Mouse (Mus musculus): Measurements from ENCODE around the gene Bend5. TPM values are rescaled to one million over a fixed set of nuclear protein-coding genes. Genes with fewer than 3 reads are reported as not detected.

Gene Bend5
- polyA plus RNA-seq, 1 experiment from 2014 or later, result 1.4 TPM

DNA sequence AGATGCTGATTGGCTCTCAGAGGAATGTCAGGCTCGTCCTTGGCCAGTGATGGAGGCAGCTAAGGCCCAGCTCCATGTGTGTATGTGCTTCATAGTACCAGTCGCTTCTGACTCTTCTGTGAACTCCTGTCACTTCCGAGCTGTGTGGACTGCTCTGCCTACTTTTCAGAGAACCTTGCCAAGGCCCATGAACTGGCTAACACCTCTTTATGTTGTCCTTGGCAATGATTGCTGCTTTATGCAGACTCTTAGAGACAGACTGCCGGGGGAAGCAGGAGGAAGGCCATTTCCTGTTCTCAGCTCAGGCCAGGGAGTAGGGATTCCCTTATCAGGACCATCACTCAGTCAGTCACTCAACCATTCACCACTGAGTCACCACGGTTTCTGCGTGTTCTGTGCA, 10.4 kb downstream of the Bend5 start:
- 45% methylated on average over 6 of the region's 6 CpGs for WGBS (ENCODE audit: insufficient replicate concordance)
- H3K27me3 ChIP-seq (ENCODE audit: insufficient read depth, low read length), result no peaks in the 10 kb centered on the region
- H3K4me2 ChIP-seq (ENCODE audit: low read depth, low read length), result no peak overlapping the region
- TF ChIP-seq CTCF (IDR thresholded peaks at IDR 0.05; ENCODE audit: low read depth) (no peak), EP300 (IDR thresholded peaks at IDR 0.05; ENCODE audit: low read depth) (no peak)
- H3K36me3 ChIP-seq (replicated peaks; ENCODE audit: insufficient read depth, low read length), result no peaks in the 10 kb centered on the region
- H3K9ac ChIP-seq (replicated peaks), result no peak overlapping the region
- DNase-seq (no peak), ATAC-seq (no peak)
- H3K4me3 ChIP-seq (ENCODE audit: low read depth, low read length), result no peak overlapping the region
- H3K27ac ChIP-seq (ENCODE audit: low read depth), result no peak overlapping the region
- H3K4me1 ChIP-seq (ENCODE audit: insufficient read depth), result no peaks in the 10 kb centered on the region
- no peaks in the 10 kb centered on the region for H3K9me3 ChIP-seq (ENCODE audit: low read length)

DNA sequence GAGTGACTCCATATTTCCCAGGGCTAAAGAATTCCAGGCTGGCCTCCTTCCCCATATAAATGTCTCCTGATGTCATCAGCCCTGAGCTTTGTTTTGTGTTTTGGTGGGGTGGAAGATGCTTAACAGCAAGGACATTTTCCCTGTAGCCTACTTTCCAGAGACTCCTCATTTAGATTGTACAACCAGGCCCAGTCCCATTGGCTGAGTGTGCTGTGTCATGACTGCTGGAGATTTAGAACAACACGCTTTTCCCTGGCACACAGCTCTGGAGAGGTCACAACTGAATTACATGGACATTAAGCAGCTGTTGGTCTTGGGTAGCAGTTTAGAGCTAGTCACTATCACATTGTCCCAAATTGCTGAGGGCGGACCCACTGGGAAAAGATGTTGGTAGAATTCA, 16.4 kb downstream of the Bend5 start:
- Histone ChIP-seq H3K27ac (ENCODE audit: low read depth) (no peak overlapping the region), H3K4me2 (ENCODE audit: low read depth, low read length) (no peak overlapping the region), H3K27me3 (ENCODE audit: insufficient read depth, low read length) (no peaks in the 10 kb centered on the region), H3K4me1 (ENCODE audit: insufficient read depth) (no peaks in the 10 kb centered on the region), H3K9me3 (ENCODE audit: low read length) (no peaks in the 10 kb centered on the region), H3K9ac (replicated peaks) (no peak overlapping the region), H3K4me3 (ENCODE audit: low read depth, low read length) (no peak overlapping the region), H3K36me3 (replicated peaks; ENCODE audit: insufficient read depth, low read length) (no peaks in the 10 kb centered on the region)
- no peak for DNase-seq
- ATAC-seq, result no peak
- TF ChIP-seq CTCF (IDR thresholded peaks at IDR 0.05; ENCODE audit: low read depth) (no peak), EP300 (IDR thresholded peaks at IDR 0.05; ENCODE audit: low read depth) (no peak)
- 74% methylated on average over 2 of the region's 2 CpGs for WGBS (ENCODE audit: insufficient replicate concordance)

DNA sequence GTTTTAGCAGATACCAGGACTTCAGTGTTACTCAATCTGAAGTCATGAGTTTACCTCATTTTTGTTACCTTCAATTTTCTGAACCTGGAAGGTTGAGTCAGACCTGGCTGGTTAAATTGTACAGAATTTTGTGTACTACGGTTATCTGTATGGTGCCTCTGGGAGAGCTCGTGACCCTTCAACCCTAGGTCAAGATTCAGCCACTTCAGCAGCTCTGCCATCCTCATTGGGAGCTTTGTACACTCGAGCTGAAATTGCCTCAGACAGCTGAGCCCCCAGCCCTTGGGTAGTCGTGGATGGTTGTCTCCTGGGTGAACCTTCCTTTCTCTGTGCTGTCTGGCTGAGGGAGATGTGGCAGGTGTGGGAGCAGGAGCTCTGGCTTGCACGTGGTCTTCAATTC, 17.2 kb downstream of the Bend5 start:
- Histone ChIP-seq H3K36me3 (replicated peaks; ENCODE audit: insufficient read depth, low read length) (no peaks in the 10 kb centered on the region), H3K27ac (ENCODE audit: low read depth) (no peak overlapping the region), H3K4me3 (ENCODE audit: low read depth, low read length) (no peak overlapping the region), H3K9me3 (ENCODE audit: low read length) (no peaks in the 10 kb centered on the region), H3K4me1 (ENCODE audit: insufficient read depth) (no peaks in the 10 kb centered on the region), H3K4me2 (ENCODE audit: low read depth, low read length) (no peak overlapping the region), H3K27me3 (ENCODE audit: insufficient read depth, low read length) (no peaks in the 10 kb centered on the region), H3K9ac (replicated peaks) (no peak overlapping the region)
- WGBS (ENCODE audit: insufficient replicate concordance), result 49% methylated on average over 5 of the region's 5 CpGs
- DNase-seq, result no peak
- ATAC-seq, result no peak
- TF ChIP-seq EP300 (IDR thresholded peaks at IDR 0.05; ENCODE audit: low read depth), result no peak
- TF ChIP-seq CTCF (IDR thresholded peaks at IDR 0.05; ENCODE audit: low read depth), result no peak

DNA sequence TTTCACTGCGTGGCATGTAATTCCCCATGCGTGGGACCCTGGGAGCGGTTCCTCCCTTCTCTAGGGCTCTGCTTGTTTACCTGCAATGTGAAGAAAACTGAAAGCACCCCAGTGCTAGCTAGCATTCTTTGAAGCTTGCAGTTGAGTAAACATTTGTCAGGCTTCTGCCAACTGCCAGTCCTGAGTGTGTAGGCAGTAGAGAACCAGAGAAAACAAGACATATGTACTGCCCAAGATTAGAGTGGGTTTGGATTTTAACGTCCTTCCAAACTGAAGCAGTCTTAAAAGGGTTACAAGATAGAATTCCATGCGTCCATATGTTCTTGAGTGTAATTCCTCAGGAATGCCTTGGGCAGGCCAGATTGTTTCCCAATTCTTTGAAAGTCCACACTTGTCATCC, 17.6 kb downstream of the Bend5 start:
- no peaks in the 10 kb centered on the region for H3K9me3 ChIP-seq (ENCODE audit: low read length)
- H3K36me3 ChIP-seq (replicated peaks; ENCODE audit: insufficient read depth, low read length), result no peaks in the 10 kb centered on the region
- H3K27ac ChIP-seq (ENCODE audit: low read depth), result no peak overlapping the region
- ATAC-seq, result no peak
- TF ChIP-seq EP300 (IDR thresholded peaks at IDR 0.05; ENCODE audit: low read depth) (no peak), CTCF (IDR thresholded peaks at IDR 0.05; ENCODE audit: low read depth) (no peak)
- no peak overlapping the region for H3K4me2 ChIP-seq (ENCODE audit: low read depth, low read length)
- no peak overlapping the region for H3K4me3 ChIP-seq (ENCODE audit: low read depth, low read length)
- DNase-seq, result no peak
- H3K27me3 ChIP-seq (ENCODE audit: insufficient read depth, low read length), result no peaks in the 10 kb centered on the region
- 58% methylated on average over 5 of the region's 5 CpGs for WGBS (ENCODE audit: insufficient replicate concordance)
- no peaks in the 10 kb centered on the region for H3K4me1 ChIP-seq (ENCODE audit: insufficient read depth)
- no peak overlapping the region for H3K9ac ChIP-seq (replicated peaks)

DNA sequence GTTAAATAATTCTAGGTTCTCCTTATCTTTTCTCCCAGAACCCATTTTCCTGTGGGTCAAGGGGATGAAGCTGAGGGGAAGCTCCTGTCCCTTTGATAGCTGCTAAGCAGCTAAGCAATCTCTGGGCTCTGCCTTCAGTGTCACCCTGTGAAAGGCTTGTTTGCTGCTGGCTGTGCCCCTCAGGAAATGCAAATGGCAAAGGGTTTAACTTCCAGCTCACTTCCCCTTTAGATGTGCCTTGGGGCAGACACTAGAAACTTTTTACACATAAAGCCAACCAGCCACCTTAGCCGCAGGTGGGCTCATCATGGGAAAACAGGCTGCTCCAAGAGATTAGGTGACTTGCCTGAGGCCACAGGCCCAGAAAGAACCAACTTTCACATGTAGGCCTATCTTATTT, 26.9 kb downstream of the Bend5 start:
- Histone ChIP-seq H3K9ac (replicated peaks) (no peak overlapping the region), H3K36me3 (replicated peaks; ENCODE audit: insufficient read depth, low read length) (no peaks in the 10 kb centered on the region), H3K4me1 (ENCODE audit: insufficient read depth) (peaks cover 2% of the 10 kb centered on the region; the same call in 1 of the 2 replicates), H3K4me2 (ENCODE audit: low read depth, low read length) (no peak overlapping the region), H3K27ac (ENCODE audit: low read depth) (no peak overlapping the region), H3K27me3 (ENCODE audit: insufficient read depth, low read length) (no peaks in the 10 kb centered on the region), H3K4me3 (ENCODE audit: low read depth, low read length) (no peak overlapping the region), H3K9me3 (ENCODE audit: low read length) (no peaks in the 10 kb centered on the region)
- ATAC-seq (no peak), DNase-seq (no peak)
- WGBS (ENCODE audit: insufficient replicate concordance), result 63% methylated on average over 1 of the region's 1 CpGs
- TF ChIP-seq CTCF (IDR thresholded peaks at IDR 0.05; ENCODE audit: low read depth), result no peak
- TF ChIP-seq EP300 (IDR thresholded peaks at IDR 0.05; ENCODE audit: low read depth), result no peak

DNA sequence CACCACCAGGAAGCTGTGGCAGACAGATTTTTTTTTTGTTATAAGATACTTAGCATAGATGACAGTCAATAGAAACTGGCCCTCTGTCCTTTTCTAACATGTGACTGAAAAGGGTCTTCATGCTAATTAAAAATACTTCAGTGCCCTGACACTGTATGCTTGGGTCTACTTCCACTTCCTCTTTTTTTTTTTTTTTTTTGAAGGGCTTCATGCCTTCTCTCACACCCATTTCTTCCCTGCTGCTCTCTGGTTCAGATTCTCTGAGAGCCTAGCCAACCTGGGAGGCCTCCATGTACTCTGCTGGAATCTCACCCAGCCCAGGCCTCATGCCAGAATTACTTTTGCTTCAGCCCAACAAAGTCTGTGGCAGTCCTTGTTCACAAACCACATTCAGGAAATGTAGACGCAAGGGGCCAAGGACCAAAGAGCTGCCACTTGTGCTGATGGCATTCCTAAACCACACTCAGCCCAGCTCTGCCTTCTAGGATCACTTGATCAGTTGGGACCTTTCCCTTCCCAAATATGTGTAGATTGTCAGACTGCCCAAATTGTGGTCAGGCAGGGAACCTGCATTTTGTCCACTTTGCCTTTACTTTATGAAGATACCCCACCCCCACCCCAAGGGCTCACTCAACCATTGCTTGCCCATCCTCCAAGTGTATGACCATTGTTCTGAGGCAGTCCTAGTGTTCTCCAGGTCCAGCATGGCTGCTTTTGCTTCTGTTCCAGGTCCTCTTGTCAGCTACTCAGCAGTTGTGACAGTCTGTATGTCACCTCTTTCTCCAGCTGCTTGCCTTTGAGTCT, 27.8 kb downstream of the Bend5 start:
- no peak overlapping the region for H3K9ac ChIP-seq (replicated peaks)
- H3K36me3 ChIP-seq (replicated peaks; ENCODE audit: insufficient read depth, low read length), result no peaks in the 10 kb centered on the region
- DNase-seq (no peak), ATAC-seq (no peak; the same call in 1 of the 2 replicates)
- 55% methylated on average over 1 of the region's 1 CpGs for WGBS (ENCODE audit: insufficient replicate concordance)
- no peaks in the 10 kb centered on the region for H3K27me3 ChIP-seq (ENCODE audit: insufficient read depth, low read length)
- no peak overlapping the region for H3K4me2 ChIP-seq (ENCODE audit: low read depth, low read length)
- TF ChIP-seq EP300 (IDR thresholded peaks at IDR 0.05; ENCODE audit: low read depth) (no peak), CTCF (IDR thresholded peaks at IDR 0.05; ENCODE audit: low read depth) (no peak)
- no peak overlapping the region for H3K4me3 ChIP-seq (ENCODE audit: low read depth, low read length)
- H3K27ac ChIP-seq (ENCODE audit: low read depth), result no peak overlapping the region
- H3K9me3 ChIP-seq (ENCODE audit: low read length), result no peaks in the 10 kb centered on the region
- H3K4me1 ChIP-seq (ENCODE audit: insufficient read depth), result peaks cover 2% of the 10 kb centered on the region; the same call in 1 of the 2 replicates

All from liver, postnatal 0 days (tissue).